Mouse (Mus musculus): ENCODE results near the gene Cant1. TPM values are rescaled to one million over a fixed set of nuclear protein-coding genes. Genes with fewer than 3 reads are reported as not detected.

The Cant1 gene
- 24.4 and 24.9 TPM in 2 replicates for polyA plus RNA-seq (2015; fragmentation: Nextera tagmentation; extraction: Ambion mirVana)

DNA sequence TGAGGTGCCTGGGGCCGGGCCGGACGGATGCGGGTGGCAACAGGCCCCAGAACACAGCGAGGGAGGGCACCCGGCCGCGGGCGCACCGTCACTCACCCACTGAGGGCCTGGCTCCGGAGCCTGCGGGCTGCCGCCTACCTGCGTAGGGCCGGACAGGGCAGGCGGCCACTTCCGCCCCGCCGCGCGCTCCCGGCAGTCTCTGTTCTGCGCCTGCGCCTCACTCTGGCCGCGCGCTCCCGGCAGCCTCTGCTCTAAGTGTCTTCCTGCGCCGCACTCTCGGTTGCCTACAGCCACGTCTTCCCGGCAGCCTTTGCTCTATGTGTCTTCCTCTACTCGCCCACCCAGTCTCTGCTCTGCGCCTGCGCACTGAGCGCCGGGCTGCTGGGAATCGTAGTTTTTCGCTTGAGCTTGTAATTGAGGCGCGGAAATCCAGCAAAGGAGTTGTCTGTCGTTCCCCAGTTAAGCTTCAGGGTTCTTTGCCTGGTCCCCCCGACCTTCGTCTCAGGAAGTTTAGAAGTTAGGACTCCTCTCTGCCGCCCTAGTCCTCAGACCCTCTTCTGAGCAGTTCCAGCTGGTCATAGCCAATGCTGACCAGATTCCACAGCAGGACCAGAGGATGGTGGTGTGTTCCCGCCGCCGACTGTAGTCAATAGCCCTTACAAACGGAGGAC, at the start of gene Cant1:
TSS of gene Cant1 (minus strand) at position 253 of the 671 bp plus-strand sequence.
- Histone ChIP-seq H3K4me1 (replicated peaks) (peaks cover 45% of the 10 kb centered on the region), H3K9ac (peak within 1 kb of the TSS; percentile 98), H3K27me3 (no peaks in the 10 kb centered on the region), H3K27ac (peak within 1 kb of the TSS; percentile 71), H3K9me3 (no peaks in the 10 kb centered on the region), H3K36me3 (peaks cover 30% of the 10 kb centered on the region), H3K4me3 (peak within 1 kb of the TSS; percentile 89), H3K4me2 (peak within 1 kb of the TSS; percentile 76)
- WGBS, result under 1% methylated on average over 37 of the region's 50 CpGs
- peak; percentile 91 for ATAC-seq (ENCODE audit: low FRiP score)

GRCm38 (mm10) chr11:118467441-118468035, 48.7 kb upstream of the Cant1 start:
- 62% methylated on average over 11 of the region's 11 CpGs for WGBS

DNA sequence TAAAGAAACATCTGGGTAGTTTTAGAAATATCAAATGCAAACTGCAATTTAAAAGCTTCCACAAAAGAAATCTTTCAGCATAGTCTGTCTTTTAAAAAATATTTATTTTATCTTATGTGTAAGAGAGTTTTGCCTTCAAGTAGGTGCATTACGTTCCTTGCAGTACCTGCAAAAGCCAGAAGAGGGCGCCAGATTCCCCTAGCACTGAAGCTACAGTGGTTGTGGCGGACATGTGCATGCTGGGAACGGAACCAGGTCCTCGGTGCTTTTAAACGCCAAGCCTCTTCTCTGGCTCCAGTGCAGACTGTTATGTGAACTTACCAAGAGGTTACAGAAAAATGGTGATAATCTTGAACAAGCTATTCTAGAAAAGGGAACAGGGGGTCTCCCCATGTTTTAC, 41.4 kb upstream of the Cant1 start:
- 59% methylated on average over 6 of the region's 6 CpGs for WGBS
- Histone ChIP-seq H3K4me2 (no peak overlapping the region), H3K36me3 (no peaks in the 10 kb centered on the region), H3K4me1 (replicated peaks) (peaks cover 5% of the 10 kb centered on the region; the same call in 1 of the 2 replicates), H3K27ac (no peak overlapping the region), H3K27me3 (0 out of 2 replicates have a peak, but pooled peaks cover 2% of the 10 kb centered on the region), H3K4me3 (no peak overlapping the region), H3K9ac (no peak overlapping the region), H3K9me3 (no peaks in the 10 kb centered on the region)
- no peak for ATAC-seq (ENCODE audit: low FRiP score)

More at GRCm38 (mm10) chr11:118467441-118468035, 48.7 kb upstream of the Cant1 start:
- Histone ChIP-seq H3K9me3 (no peaks in the 10 kb centered on the region), H3K4me2 (no peak overlapping the region), H3K4me1 (replicated peaks) (peaks cover 26% of the 10 kb centered on the region), H3K27me3 (no peaks in the 10 kb centered on the region), H3K27ac (no peak overlapping the region), H3K4me3 (no peak overlapping the region), H3K9ac (no peak overlapping the region), H3K36me3 (no peaks in the 10 kb centered on the region)
- ATAC-seq (ENCODE audit: low FRiP score), result no peak

DNA sequence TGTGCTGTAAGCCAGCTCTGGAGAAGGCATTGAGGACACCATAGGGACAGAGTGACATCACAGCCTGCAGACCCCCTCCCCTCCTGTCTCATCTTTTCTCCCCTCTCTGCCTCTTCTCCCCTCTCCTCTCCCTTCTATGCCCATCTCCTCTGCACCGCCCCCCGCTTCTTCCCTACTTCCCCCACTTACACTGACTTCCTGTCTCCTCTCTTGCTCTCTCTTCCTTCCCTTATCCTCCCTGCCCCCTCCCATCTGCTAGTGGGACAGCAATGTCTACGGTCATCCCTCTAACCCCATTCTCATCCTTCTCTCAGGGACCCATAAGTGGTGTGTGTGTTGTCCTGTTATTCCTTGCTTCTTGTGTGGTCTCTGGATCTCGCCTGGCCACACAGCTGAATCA, 40.6 kb upstream of the Cant1 start:
- 87% methylated on average over 4 of the region's 4 CpGs for WGBS
- no peak overlapping the region for H3K4me2 ChIP-seq
- no peaks in the 10 kb centered on the region for H3K36me3 ChIP-seq
- no peak overlapping the region for H3K4me3 ChIP-seq
- no peak overlapping the region for H3K9ac ChIP-seq
- peaks cover 8% of the 10 kb centered on the region; the same call in 1 of the 2 replicates for H3K4me1 ChIP-seq (replicated peaks)
- H3K27me3 ChIP-seq, result 0 out of 2 replicates have a peak, but pooled peaks cover 2% of the 10 kb centered on the region
- no peak overlapping the region for H3K27ac ChIP-seq
- ATAC-seq (ENCODE audit: low FRiP score), result no peak
- H3K9me3 ChIP-seq, result no peaks in the 10 kb centered on the region

- Histone ChIP-seq H3K9me3 (no peaks in the 10 kb centered on the region), H3K36me3 (no peaks in the 10 kb centered on the region), H3K4me2 (no peak overlapping the region), H3K4me3 (no peak overlapping the region), H3K27ac (no peak overlapping the region), H3K4me1 (replicated peaks) (peaks cover 8% of the 10 kb centered on the region; the same call in 1 of the 2 replicates), H3K27me3 (0 out of 2 replicates have a peak, but pooled peaks cover 2% of the 10 kb centered on the region), H3K9ac (no peak overlapping the region)
- WGBS, result 63% methylated on average over 8 of the region's 8 CpGs
- no peak for ATAC-seq (ENCODE audit: low FRiP score)
Observed at GRCm38 (mm10) chr11:118459051-118459450, 40.2 kb upstream of the Cant1 start.

DNA sequence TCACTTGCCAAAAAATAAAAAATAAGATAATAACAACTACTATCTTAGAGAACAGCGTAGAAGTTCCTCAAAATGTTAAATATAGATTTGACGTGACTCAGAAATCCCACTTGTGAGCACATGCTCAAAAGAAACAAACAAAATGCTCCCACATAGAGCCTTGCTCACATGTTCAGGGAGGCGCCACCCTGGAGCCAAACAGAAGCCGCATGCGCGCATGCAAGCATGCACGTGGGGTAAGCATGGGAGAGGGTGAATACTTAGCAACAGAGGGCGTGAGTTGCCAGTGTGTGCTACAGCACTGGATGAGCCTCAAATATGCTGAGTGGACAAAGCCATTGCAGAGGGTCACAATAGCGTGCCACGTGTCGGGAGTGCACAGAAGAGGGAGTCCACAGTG, 38.1 kb upstream of the Cant1 start:
- WGBS, result 81% methylated on average over 11 of the region's 11 CpGs
- Histone ChIP-seq H3K36me3 (no peaks in the 10 kb centered on the region), H3K27ac (no peak overlapping the region), H3K4me1 (replicated peaks) (peaks cover 3% of the 10 kb centered on the region; the same call in 1 of the 2 replicates), H3K4me3 (no peak overlapping the region), H3K4me2 (no peak overlapping the region), H3K9ac (no peak overlapping the region; the same call in 1 of the 2 replicates), H3K27me3 (0 out of 2 replicates have a peak, but pooled peaks cover 2% of the 10 kb centered on the region), H3K9me3 (no peaks in the 10 kb centered on the region)
- ATAC-seq (ENCODE audit: low FRiP score), result no peak

- no peak overlapping the region for H3K9ac ChIP-seq
- H3K9me3 ChIP-seq, result no peaks in the 10 kb centered on the region
- no peak overlapping the region for H3K27ac ChIP-seq
- H3K4me1 ChIP-seq (replicated peaks), result peaks cover 3% of the 10 kb centered on the region; the same call in 1 of the 2 replicates
- no peaks in the 10 kb centered on the region for H3K36me3 ChIP-seq
- no peak for ATAC-seq (ENCODE audit: low FRiP score)
- H3K4me2 ChIP-seq, result no peak overlapping the region
- H3K27me3 ChIP-seq, result 0 out of 2 replicates have a peak, but pooled peaks cover 2% of the 10 kb centered on the region
- 85% methylated on average over 6 of the region's 6 CpGs for WGBS
- H3K4me3 ChIP-seq, result no peak overlapping the region
Observed at GRCm38 (mm10) chr11:118455788-118456187, 36.9 kb upstream of the Cant1 start.

GRCm38 (mm10) chr11:118453886-118454671, 35.2 kb upstream of the Cant1 start:
- ATAC-seq (ENCODE audit: low FRiP score), result no peak
- no peak overlapping the region for H3K9ac ChIP-seq
- H3K4me1 ChIP-seq (replicated peaks), result peaks cover 3% of the 10 kb centered on the region; the same call in 1 of the 2 replicates
- no peak overlapping the region for H3K4me3 ChIP-seq
- H3K9me3 ChIP-seq, result no peaks in the 10 kb centered on the region
- H3K4me2 ChIP-seq, result no peak overlapping the region
- no peaks in the 10 kb centered on the region for H3K36me3 ChIP-seq
- no peak overlapping the region for H3K27ac ChIP-seq
- H3K27me3 ChIP-seq, result 0 out of 2 replicates have a peak, but pooled peaks cover 2% of the 10 kb centered on the region
- WGBS, result 73% methylated on average over 11 of the region's 11 CpGs

- Histone ChIP-seq H3K9me3 (no peaks in the 10 kb centered on the region), H3K4me3 (no peak overlapping the region), H3K4me2 (no peak overlapping the region), H3K36me3 (no peaks in the 10 kb centered on the region), H3K4me1 (replicated peaks) (peaks cover 3% of the 10 kb centered on the region; the same call in 1 of the 2 replicates), H3K27ac (no peak overlapping the region), H3K27me3 (0 out of 2 replicates have a peak, but pooled peaks cover 7% of the 10 kb centered on the region), H3K9ac (no peak overlapping the region)
- 73% methylated on average over 2 of the region's 2 CpGs for WGBS
- no peak for ATAC-seq (ENCODE audit: low FRiP score)
Observed at GRCm38 (mm10) chr11:118452955-118453354, 34.1 kb upstream of the Cant1 start.

GRCm38 (mm10) chr11:118451211-118451610, 32.3 kb upstream of the Cant1 start:
- Histone ChIP-seq H3K9ac (no peak overlapping the region), H3K4me2 (no peak overlapping the region), H3K27me3 (0 out of 2 replicates have a peak, but pooled peaks cover 5% of the 10 kb centered on the region), H3K4me3 (no peak overlapping the region), H3K4me1 (replicated peaks) (peaks cover 3% of the 10 kb centered on the region; the same call in 1 of the 2 replicates), H3K27ac (no peak overlapping the region), H3K9me3 (no peaks in the 10 kb centered on the region), H3K36me3 (no peaks in the 10 kb centered on the region)
- WGBS, result 82% methylated on average over 6 of the region's 6 CpGs
- no peak for ATAC-seq (ENCODE audit: low FRiP score)

DNA sequence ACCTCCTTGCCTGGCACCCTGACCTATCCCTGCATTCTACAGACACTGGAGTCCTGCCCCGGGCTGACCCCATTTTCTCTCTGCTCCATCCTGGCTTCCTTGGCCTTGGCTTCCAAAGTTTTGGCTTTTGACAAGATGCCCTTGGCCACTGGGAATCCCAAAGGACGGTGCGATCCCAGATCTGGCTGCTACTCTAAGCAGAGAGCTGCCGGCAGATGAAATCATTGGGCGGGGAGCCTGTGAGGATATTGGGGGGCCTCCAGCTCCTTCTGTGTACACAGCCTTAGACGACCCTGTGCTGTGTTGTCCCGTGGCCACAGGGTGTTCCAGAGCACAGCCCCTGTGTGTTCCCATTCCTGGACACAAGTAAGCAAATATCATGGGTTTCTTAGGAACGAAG, 29.5 kb upstream of the Cant1 start:
- no peak for ATAC-seq (ENCODE audit: low FRiP score)
- H3K4me1 ChIP-seq (replicated peaks), result no peaks in the 10 kb centered on the region
- H3K4me3 ChIP-seq, result no peak overlapping the region
- no peak overlapping the region for H3K9ac ChIP-seq
- no peaks in the 10 kb centered on the region for H3K36me3 ChIP-seq
- no peaks in the 10 kb centered on the region for H3K9me3 ChIP-seq
- H3K27ac ChIP-seq, result no peak overlapping the region
- 87% methylated on average over 8 of the region's 8 CpGs for WGBS
- H3K4me2 ChIP-seq, result no peak overlapping the region
- H3K27me3 ChIP-seq, result peaks cover 20% of the 10 kb centered on the region

DNA sequence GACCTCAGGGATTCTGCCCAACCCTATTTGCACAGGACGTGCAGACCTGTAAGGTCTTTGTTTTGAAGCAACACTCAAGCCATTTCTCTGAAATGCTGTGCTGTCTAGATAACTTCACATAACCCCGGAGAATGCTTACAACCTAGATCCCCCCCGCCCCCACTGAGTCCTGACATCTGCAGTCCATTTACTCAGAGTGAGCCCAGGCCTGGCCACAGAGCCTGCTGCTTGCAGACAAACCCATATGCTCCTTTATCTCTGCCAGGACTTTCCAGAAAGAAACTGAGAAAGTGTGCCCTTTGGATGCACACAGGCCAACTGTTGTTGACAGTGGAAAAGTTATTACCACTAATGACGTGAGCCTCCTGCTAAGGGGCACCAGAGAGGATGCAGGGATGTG, 28.5 kb upstream of the Cant1 start:
- H3K9ac ChIP-seq, result no peak overlapping the region; the same call in 1 of the 2 replicates
- H3K27ac ChIP-seq, result no peak overlapping the region
- H3K4me1 ChIP-seq (replicated peaks), result no peaks in the 10 kb centered on the region; the same call in 1 of the 2 replicates
- H3K4me2 ChIP-seq, result no peak overlapping the region
- WGBS, result 67% methylated on average over 4 of the region's 4 CpGs
- no peaks in the 10 kb centered on the region for H3K36me3 ChIP-seq
- ATAC-seq (ENCODE audit: low FRiP score), result no peak
- no peak overlapping the region for H3K4me3 ChIP-seq
- no peaks in the 10 kb centered on the region for H3K9me3 ChIP-seq
- peaks cover 20% of the 10 kb centered on the region for H3K27me3 ChIP-seq

Measured in hindbrain, embryonic 13.5 days (tissue).